Mouse (Mus musculus) mesoderm, embryonic 11.5 days (tissue): ENCODE data around the gene Ispd.
"Not testable (repeated sequence)": the region's sequence is repeated elsewhere in the genome, so short reads cannot be mapped to it uniquely, and the experiment has no call there.

Experiments
- DNase-seq: peaks from one replicate; pipeline ENCODE4 v3.0.0-alpha.2; 2012; ENCODE audit warnings: low read depth, low spot score

Ispd gene

DNA sequence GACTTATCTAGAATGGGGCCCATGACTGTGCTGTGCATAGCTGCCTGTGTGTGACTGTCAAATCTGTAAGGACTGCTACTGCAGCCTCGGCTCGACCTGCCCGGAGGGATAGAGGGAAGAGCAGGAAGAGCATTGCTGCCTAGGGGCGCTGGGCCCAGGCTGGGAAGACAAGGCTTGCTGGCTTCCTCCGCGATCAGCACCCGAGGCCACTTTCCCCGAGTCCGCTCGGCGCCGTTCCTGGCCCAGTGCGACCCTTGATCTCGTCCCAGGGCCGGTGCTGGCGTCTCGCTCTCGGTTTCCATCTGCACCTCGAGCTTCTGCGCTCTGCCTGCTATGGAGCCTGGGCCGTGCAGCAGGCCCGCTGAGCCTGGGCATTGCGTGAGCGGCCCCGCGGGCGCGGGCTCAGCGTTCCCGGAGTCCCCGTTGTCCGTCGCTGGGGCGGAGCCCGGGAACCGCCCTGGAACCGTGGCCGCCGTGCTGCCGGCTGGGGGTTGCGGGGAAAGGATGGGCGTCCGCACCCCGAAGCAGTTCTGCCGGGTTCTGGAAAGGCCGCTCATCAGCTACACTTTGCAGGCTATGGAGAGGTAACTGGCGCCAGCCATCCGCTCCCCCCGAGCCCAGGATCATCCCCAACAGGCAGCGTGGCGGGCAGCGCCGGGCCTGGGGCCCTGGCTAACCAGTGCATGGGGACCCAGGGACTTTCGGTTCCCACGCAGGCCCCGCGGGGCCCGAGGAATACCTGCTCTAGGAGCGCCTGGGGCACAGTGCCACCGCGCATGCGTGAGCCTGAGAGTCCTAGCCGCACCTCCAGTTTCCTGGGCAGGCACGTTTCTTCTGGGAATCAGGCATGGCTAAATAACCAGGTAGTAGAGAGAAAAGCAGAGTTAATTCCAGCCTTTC, at the start of gene Ispd, which contains the start of gene D630036H23Rik:
Gene Ispd, plus strand, starts transcription at position 10 of the 900 bp plus-strand sequence.
Gene D630036H23Rik, minus strand, starts transcription at position 741 of the 900 bp plus-strand sequence.
- peak; percentile 77 for DNase-seq

DNA sequence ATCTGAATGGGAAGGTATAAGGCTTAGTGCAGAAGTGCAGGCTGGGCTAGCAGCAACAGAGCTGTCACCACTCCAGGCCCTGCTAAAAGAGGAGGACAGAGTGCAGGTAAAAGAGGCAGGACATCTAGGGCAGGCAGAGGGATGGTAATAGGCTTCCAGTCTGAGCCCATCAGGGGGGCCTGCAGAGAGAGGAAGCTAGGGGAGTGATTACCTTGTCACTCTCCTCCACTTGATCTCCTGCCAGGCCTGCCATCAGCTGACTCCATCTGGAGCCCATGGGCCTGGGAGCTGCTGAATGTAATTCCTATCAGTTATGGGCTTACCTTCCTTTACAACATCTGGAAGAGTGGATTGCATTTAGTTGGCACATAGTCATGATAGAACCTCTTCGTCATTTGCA, 48.6 kb upstream of the Ispd start:
- no peak for DNase-seq

DNA sequence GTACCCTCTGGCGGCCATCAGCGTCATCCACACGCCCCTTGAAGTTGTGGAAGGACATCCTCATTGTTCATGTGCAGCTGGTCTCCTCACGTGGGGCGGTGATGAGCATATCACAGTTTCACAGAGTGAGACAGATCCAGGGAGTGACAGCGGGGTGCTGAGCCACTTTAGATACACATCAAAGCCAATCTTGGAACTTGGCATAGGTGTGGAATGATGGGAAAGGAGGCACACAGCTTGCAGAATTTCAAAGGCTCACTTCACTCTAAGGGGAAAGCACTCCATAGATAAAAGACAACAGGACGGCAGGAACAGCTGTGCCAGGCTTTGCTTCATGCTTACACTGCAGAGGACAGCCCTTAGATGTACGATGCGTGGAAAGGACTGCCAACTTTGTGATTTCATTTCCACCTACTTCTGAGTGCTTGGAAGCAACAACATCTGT, 47.4 kb upstream of the Ispd start:
- no peak for DNase-seq

DNA sequence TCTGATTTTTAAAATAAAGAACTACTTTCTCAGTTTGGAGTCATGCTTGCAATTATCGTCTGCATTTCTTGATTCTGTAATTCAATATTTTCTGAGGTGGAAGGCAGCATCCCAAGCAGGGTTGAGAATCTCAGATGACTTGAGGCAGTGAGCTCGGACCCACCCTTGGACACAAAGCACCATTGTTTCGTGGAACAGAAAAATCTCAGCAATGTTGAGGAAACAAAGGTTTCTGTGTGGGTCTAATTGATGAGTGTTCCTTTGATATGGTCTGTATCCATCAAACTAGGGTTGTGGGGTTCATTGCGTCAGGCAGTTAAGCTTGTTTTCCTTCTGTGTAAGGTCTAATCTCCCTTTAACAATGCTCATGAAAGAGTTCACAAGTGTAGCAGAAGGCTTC, 37.1 kb upstream of the Ispd start:
- DNase-seq: peak; percentile 34

DNA sequence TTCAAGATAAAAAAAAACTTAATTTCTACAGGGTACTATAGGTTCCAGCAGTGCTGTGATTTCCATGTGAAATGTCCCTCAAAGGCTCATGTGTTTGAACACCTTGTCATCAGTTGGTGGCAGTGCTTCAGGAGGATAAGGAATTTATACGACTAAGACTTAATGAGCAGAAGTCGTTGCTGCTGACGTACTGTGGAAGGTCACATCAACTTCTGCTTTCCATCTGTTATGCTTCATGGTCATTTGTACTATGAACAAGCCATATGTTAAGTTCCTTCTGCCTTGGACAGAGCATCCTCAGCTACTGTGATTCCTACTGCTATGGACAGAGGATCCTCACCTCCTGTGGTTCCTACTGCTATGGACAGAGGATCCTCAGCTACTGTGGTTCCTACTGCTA, 21.2 kb upstream of the Ispd start:
- DNase-seq: no peak

DNA sequence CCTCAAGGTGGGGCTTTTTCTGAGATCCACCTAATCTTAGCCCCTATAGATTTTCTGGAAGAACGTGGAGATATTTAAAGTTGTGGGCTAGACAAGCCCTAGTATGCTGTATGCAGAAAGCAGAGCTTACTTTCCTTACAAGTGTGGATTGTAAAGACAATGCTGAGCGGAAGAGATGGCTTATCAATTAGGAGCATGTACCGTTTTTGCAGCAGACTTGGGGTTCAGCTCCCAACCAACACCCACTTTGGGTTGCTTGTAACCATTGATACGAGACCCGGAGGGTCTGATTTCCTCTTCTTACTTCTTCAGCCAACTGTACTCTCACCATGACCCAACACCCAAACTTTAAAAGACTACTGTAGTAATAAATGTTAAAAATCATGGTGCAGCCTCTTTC, 20.6 kb upstream of the Ispd start:
- DNase-seq: no peak

DNA sequence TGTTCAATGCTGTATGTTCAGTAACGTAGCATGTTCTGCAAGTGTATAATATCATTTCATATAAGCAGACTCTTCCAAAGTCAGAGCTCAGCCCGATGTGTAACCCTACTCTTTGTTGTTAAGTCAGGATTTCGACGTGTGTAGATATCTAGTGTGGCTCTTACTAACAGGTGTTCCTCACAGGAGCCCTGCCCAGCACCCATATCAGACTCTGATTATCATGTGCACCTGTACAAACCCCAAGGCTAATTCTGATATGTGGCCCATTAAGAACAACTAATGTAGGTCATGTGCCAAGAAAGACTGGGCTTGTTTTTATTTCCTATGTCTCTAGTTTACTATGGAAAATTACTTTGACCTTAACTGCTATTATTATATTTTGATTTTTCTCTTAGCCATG, 17.2 kb upstream of the Ispd start:
- no peak for DNase-seq

DNA sequence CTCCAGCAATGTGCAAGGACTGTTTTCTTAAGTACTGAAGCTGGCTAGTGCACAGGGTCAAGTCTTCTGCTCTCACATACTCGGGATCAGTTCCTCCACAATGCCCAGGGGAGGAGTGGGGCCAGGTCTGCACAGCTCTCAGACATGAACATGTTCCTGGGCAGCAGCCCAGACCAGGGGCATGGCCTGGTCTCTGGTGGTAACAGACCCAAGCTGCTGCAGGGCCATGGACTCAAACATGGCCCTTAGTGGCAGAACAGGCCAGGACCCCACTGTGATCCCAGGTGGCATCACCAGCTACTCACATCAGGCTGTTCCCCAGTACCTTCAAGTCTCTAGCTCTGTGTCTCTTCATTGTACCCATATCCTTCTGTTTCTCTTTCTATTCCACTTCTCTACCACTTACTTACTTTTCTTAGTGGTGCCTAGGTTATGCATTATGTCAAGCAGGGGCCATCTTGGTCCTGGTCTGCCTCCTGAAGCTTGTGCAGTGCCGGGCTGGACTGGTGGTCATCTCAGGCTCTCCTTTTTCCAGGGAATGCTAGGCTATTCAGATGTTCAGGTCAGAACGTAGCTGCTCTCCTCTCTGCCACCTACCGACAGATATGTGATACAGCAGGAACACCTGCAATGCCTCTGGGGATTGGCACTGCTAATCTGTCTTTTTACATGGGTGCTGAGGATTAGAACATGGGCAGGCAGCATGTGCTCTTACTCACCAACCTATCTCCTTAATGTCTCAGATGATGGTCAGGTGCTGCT, 7.8 kb upstream of the Ispd start:
- no peak for DNase-seq

DNA sequence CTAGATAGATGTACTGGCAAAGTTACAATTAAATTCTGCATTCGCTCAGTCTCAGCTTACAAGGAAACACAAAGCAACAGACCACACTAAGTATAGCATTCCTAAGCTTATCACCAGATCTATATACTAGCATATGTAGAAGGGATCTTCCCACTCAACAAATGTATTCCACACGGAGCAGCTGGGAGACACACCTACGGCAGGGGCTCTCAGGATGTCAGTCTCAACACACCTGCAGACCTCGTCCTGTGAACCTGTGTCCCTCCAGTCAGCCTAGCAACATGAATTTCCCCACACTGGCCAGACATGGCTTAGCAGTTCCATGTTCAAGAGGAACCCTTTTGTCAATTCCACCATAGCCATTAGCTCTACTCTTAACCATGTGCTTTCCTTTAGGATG, 4.9 kb upstream of the Ispd start:
- DNase-seq: not testable (repeated sequence)

DNA sequence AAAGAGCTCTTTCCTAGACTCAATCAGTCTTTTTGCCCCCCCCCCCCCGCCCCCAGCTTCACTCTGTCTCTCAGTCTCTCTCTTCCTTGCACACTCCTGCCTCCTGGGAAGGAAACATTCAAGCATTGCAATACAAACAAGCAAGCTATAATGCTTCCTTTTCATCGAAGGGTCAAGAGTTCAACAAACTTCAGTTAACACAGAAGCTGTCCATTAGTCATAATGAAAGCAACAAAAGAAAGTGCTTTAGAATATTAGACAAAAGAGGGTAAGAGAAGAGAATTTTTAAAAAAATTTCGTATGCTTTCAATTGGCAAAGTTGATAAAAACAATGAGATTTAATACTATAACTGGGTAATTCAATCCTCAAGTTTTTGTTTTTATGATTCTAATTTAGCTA, 996 bp upstream of the Ispd start:
- DNase-seq: peak; percentile 18

DNA sequence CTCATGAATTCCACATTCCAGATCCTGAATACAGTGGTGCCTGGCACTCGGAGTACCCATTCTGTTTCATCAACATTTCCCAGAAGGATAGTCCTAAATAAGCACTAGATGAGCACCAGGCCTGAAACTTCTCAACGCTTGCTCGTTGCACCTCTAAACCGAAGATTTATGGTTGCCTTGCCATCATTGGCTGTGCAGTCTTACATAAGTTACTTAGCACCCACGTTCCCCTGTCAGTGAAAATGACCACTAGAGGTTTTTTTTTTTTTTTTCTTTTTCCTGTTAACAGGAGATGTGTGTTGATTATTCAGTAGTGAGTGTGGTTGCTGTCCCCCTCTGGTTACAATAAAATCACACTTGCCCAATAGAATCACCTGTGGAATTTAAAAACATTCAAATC, 444 bp upstream of the Ispd start:
- peak; percentile 38 for DNase-seq

DNA sequence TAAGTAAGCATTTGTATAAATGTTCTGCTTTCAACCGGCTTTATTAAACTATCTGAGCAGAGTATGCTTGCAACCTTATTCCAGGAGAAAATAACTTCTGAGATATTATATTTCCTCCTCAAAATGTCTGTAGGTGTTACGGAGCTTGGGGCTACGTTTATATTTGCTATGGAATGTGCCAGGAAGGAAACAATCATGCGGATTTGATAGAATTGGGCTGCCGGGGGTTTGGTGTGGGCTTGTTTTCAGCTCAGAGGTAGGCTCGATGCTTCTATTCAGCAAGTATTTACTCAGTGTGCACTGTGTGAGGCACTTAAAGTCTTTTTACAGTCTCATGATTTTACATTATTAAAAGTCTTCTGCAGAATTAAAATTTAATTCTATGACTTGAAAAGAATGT, 4.1 kb downstream of the Ispd start:
- DNase-seq: no peak

DNA sequence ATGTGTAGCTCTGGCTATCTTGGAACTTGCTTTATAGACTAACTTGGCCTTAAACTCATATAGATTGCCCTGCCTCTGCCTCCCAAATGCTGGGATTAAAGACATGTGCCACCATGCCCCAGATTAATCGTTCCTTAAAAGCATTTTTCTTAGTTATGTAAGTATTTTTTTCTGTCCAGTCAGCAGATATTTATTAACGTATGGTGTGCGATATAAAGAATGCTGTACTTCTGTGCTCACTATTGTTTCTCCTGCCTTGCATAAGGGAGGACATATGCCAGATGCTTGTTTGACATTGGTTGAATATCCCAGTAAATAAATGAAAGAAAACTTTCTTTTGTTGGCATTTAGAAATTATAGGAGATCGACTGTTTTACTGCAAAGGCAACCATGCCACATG, 5.7 kb downstream of the Ispd start:
- DNase-seq: no peak

DNA sequence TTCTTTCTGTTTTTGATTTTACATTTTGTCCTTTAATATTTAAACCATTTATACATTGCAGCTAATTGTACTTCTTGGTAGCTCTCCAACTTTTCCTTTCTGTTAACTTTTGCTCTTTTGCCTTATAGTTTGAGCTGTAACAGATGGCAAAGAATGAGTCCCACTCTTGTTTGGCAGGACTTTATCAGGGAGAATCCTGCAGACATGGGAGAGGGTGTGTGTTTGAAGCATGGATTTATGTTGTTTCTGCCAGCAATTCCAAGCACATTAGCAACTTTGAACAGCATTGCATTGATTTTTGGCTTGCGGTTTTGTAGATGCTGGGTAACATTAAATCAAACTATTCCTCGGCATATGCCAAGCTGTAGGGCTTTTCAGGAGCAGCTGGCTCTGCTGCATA, 13.9 kb downstream of the Ispd start:
- no peak for DNase-seq

DNA sequence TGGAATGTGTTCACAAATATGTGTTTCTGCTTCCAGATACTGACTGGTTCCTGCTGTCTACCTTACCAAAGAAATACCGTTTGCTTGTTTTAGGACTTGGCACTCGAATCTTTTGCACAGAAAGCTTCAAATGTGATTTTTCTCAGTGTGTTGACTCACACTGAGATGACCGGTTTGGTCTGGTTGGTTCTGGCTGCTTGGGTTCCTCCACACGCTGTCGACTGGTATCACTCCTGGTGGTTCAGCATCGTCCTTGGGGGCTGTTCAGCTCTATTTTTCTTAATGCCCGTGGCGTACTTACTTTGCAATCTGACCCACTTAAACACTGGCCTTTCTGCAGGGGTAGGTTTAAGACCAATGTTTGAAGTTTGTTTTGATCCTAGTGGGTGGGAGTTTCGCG, 42.4 kb downstream of the Ispd start:
- peak; percentile 14 for DNase-seq

DNA sequence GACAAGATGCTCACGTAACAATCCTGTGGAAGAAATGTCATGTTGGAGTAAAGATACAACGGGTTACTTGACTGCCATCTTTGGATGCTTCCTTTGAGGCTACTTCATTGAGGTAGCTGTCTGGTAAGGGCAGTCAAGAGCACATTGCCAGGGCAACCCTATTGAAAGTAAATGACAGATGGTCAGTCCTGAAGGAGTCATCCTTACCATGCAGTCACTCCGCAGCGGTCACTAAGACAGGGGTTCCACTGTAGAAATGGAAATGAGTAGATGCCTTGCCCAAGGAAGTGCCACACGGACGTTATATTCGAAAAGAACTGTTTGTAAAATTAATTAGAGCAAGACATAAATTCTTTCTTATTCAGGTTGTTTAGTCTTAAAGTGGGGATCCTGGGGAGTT, 44.0 kb downstream of the Ispd start:
- peak; percentile 18 for DNase-seq

DNA sequence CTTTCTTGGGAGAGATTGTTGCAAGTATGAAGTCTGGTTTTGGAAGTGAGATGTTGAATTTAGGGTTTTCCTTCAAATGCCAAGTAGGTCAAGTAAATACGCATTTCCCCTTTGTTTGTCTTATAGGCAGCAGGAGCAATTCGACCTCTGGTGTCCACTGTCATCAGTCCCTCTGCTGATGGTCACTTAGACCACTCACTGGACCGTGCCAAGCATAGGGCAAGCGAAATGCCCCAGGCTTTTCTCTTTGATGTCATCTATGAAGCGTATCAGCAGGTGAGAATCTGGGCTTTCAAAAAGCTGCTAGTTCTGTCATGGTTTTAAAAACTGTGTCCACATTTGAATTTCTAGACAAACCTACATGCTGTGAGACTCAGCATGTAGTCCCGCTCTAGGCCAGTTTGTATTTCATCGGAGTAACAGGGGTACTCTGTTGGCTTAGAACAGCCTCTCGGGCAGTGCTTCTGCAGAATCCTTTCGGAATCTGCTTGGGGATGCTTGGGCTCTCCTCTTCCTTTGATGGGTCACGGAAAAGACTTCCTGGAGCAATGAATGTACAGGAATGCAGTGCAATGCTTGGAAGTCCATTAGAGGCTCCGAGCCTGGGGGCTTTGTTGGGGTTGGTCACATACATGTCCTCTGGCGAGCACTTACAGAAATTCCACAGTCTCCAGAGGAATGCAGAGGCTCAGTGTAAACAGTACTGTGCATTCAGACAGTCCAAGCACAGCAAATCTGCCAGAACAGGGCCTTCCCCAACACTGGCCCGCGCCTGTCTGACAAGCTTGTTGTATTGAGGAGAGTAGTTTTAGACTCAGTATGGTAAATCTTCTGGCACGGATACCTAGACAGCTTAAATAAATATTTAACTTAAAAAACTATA, 45.2 kb downstream of the Ispd start:
- DNase-seq: peak; percentile 71

DNA sequence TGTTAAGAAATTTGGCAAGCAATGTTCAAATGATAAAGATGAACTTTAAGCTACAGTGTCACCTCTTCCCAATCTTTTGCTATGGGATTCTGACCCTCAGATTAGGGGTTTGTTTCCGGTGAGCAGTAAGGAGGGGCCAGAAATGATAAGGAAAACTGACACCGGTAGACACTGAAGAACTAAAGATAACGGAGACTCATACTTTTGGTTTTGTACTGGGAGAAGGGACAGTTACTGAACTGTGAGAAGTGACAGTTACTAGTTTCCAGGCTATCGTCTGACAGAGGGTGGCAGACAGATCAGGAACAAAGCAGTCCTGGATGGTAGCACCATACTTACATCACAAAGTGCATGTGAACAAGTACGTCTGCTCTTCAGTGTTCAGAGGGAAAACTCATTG, 55.7 kb downstream of the Ispd start:
- DNase-seq: no peak

DNA sequence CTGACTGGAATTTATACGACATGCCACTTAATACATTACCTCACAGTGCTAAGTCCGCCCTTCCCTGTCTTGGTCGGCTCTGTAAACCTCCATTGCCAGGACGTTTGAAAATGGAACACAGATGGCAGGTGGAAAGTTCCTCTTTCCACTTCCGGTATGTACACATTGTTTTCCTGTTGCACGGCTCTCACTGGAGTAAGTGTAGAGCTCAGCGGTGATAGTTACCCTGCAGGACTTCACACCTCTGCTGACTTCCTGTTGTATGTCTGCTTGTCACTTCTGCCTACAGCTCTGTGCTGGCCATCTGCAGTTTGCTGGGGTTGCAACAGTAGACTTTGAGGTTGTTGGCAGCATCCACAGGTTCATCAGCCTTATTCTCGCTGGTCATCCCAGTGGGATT, 58.1 kb downstream of the Ispd start:
- DNase-seq: no peak

DNA sequence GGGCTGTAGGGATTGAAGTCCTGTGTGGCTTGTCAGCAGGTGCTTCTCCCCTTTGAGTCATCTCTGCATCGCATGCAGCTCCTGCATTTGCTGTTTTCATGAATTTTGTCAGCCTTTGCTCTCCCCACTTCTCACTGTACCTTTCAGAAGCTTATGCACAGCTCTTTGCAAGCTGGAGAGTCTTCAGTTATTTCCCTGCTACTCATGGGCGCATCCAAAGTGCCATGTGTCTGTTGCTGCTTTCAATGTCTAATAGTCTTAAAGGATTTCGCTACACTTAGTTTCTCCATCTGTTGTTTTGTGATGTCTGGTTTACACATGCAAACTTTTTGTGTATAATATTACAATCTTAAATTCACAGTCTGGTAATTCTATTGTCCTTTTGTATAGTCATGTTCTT, 74.8 kb downstream of the Ispd start:
- no peak for DNase-seq

DNA sequence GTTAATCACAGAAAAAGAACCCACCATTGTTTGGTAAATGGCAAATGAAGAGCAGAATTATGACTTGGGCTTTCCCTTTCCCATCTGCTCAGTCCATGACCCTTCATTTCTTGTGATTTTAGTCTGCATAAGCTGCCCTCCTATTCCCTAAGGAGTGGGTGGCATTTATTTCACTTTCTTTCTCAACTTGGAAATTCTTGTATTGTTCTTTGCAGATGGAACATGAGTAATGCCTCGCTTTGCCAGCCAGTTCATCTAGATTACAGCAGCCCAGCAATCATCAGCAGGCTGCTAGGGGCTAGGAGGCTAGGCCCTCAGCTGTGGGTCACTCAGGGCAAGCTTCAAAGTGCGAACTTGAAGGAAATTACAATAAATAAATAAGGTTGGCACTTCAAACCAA, 76.5 kb downstream of the Ispd start:
- no peak for DNase-seq
